Mouse (Mus musculus) erythroblast, embryonic 14.5 days (primary cell): ENCODE results near the gene Cacna1g. TPM values are rescaled to one million over a fixed set of nuclear protein-coding genes. Genes with fewer than 3 reads are reported as not detected.
A peak's percentile ranks its signal among the peaks of the same experiment; 100 is the strongest.

ENCODE experiments used
- H3K27me3 ChIP-seq: 2 replicates; pipeline ENCODE4 v1.6.1; 2012; ENCODE audit warnings: inconsistent platforms; ENCODE audit not compliant: control insufficient read depth
- H3K36me3 ChIP-seq: 2 replicates; pipeline ENCODE4 v1.6.1; 2012; ENCODE audit warnings: mild to moderate bottlenecking, inconsistent platforms; ENCODE audit not compliant: control insufficient read depth
- H3K4me1 ChIP-seq: 2 replicates; pipeline ENCODE4 v1.6.1; 2012; ENCODE audit warnings: inconsistent platforms; ENCODE audit not compliant: control insufficient read depth
- H3K4me3 ChIP-seq: replicated peaks from 2 replicates; pipeline ENCODE3; 2012; ENCODE audit warnings: moderate library complexity, mild to moderate bottlenecking, inconsistent platforms
- H3K9me3 ChIP-seq: 2 replicates; pipeline ENCODE4 v1.6.1; 2012; ENCODE audit warnings: low read length, inconsistent platforms, mixed read lengths; ENCODE audit not compliant: control insufficient read depth
- GATA1 ChIP-seq: IDR thresholded peaks from 2 replicates; pipeline ENCODE4 v1.6.1; 2012; ENCODE audit warnings: low read length, inconsistent platforms, mixed read lengths
- TAL1 ChIP-seq: IDR thresholded peaks from 3 replicates; pipeline ENCODE4 v1.6.1; 2012; ENCODE audit warnings: low read length, inconsistent platforms, mixed read lengths
- polyA plus RNA-seq: library from polyadenylated mRNA; stranded (reverse); fragments of >175 nt; gene quantifications from 2 replicates; pipeline ENCODE4 v1.2.3, GENCODE M21; 2012

Cacna1g gene
- polyA plus RNA-seq, 1 experiment, result 10.3 TPM

- no peaks in the 10 kb centered on the region for H3K9me3 ChIP-seq
- peak overlapping the region; percentile 67 for H3K4me3 ChIP-seq
- H3K4me1 ChIP-seq, result peaks cover 62% of the 10 kb centered on the region
- H3K36me3 ChIP-seq, result no peaks in the 10 kb centered on the region
- TF ChIP-seq TAL1 (peak; percentile 73), GATA1 (no peak)
- peaks cover 7% of the 10 kb centered on the region for H3K27me3 ChIP-seq
Measured at GRCm38 (mm10) chr11:94456347-94456746, 17.7 kb downstream of the Cacna1g start.

- Histone ChIP-seq H3K9me3 (no peaks in the 10 kb centered on the region), H3K4me1 (peaks cover 69% of the 10 kb centered on the region), H3K27me3 (peaks cover 10% of the 10 kb centered on the region), H3K4me3 (peak overlapping the region; percentile 67), H3K36me3 (no peaks in the 10 kb centered on the region)
- no peak for TF ChIP-seq GATA1
Measured at GRCm38 (mm10) chr11:94455161-94455820, 18.7 kb downstream of the Cacna1g start.

- Histone ChIP-seq H3K4me1 (peaks cover 69% of the 10 kb centered on the region), H3K36me3 (no peaks in the 10 kb centered on the region), H3K4me3 (peak overlapping the region; percentile 67), H3K9me3 (no peaks in the 10 kb centered on the region), H3K27me3 (peaks cover 13% of the 10 kb centered on the region)
- no peak for TF ChIP-seq TAL1
- TF ChIP-seq GATA1, result no peak
Measured at GRCm38 (mm10) chr11:94454756-94455155, 19.2 kb downstream of the Cacna1g start.

- Histone ChIP-seq H3K4me3 (no peak overlapping the region), H3K4me1 (peaks cover 54% of the 10 kb centered on the region), H3K36me3 (no peaks in the 10 kb centered on the region), H3K27me3 (peaks cover 28% of the 10 kb centered on the region), H3K9me3 (no peaks in the 10 kb centered on the region)
- TF ChIP-seq TAL1, result no peak
- TF ChIP-seq GATA1, result no peak
Measured at GRCm38 (mm10) chr11:94451091-94451773, 22.8 kb downstream of the Cacna1g start.

GRCm38 (mm10) chr11:94449886-94450285 is 24.1 kb downstream of the Cacna1g start:
- no peak for TF ChIP-seq TAL1
- TF ChIP-seq GATA1, result no peak
- Histone ChIP-seq H3K4me3 (no peak overlapping the region), H3K9me3 (no peaks in the 10 kb centered on the region), H3K36me3 (no peaks in the 10 kb centered on the region), H3K4me1 (peaks cover 40% of the 10 kb centered on the region), H3K27me3 (peaks cover 34% of the 10 kb centered on the region)

GRCm38 (mm10) chr11:94449239-94449638 is 24.8 kb downstream of the Cacna1g start:
- Histone ChIP-seq H3K9me3 (no peaks in the 10 kb centered on the region), H3K4me1 (peaks cover 36% of the 10 kb centered on the region), H3K4me3 (no peak overlapping the region), H3K36me3 (no peaks in the 10 kb centered on the region), H3K27me3 (peaks cover 36% of the 10 kb centered on the region)
- no peak for TF ChIP-seq GATA1
- no peak for TF ChIP-seq TAL1

GRCm38 (mm10) chr11:94447017-94447416 is 27.0 kb downstream of the Cacna1g start:
- no peak for TF ChIP-seq GATA1
- TF ChIP-seq TAL1, result no peak
- Histone ChIP-seq H3K36me3 (peaks cover 2% of the 10 kb centered on the region; the same call in 1 of the 2 replicates), H3K4me1 (peaks cover 30% of the 10 kb centered on the region), H3K4me3 (no peak overlapping the region), H3K27me3 (peaks cover 38% of the 10 kb centered on the region), H3K9me3 (no peaks in the 10 kb centered on the region)

GRCm38 (mm10) chr11:94445300-94445699 is 28.7 kb downstream of the Cacna1g start:
- Histone ChIP-seq H3K27me3 (peaks cover 28% of the 10 kb centered on the region), H3K4me3 (no peak overlapping the region), H3K9me3 (no peaks in the 10 kb centered on the region), H3K4me1 (peaks cover 17% of the 10 kb centered on the region), H3K36me3 (peaks cover 2% of the 10 kb centered on the region; the same call in 1 of the 2 replicates)
- no peak for TF ChIP-seq TAL1
- TF ChIP-seq GATA1, result no peak

- TF ChIP-seq TAL1, result no peak
- TF ChIP-seq GATA1, result no peak
- H3K4me3 ChIP-seq, result no peak overlapping the region
- H3K9me3 ChIP-seq, result no peaks in the 10 kb centered on the region
- H3K36me3 ChIP-seq, result peaks cover 2% of the 10 kb centered on the region; the same call in 1 of the 2 replicates
- H3K27me3 ChIP-seq, result peaks cover 26% of the 10 kb centered on the region
- H3K4me1 ChIP-seq, result peaks cover 17% of the 10 kb centered on the region
Measured at GRCm38 (mm10) chr11:94444829-94445228, 29.2 kb downstream of the Cacna1g start.
